Mouse (Mus musculus) bone marrow, adult 2 months (tissue): ENCODE data around the gene C130050O18Rik.

Experiments
- CTCF ChIP-seq: fragments of 200-500 bp; IDR thresholded peaks from 2 replicates; pipeline ENCODE4 v1.5.1; 2011; ENCODE audit warnings: low read length, control low read depth; ENCODE audit not compliant: control insufficient read depth, insufficient read depth
- POLR2A ChIP-seq: fragments of 200-500 bp; IDR thresholded peaks from 2 replicates; pipeline ENCODE4 v1.6.1; 2011; ENCODE audit warnings: low read depth, mild to moderate bottlenecking, control low read depth, low read length, borderline replicate concordance; ENCODE audit not compliant: control insufficient read depth

GRCm38 (mm10) chr5:139374841-139375240 is 30.2 kb upstream of the C130050O18Rik start:
- no peak for TF ChIP-seq CTCF
- no peak for TF ChIP-seq POLR2A
